Mouse (Mus musculus) activated CD4-positive, CD25-positive, alpha-beta regulatory T cell, adult 4 months (primary cell): ENCODE measurements around the gene Ptcd3. TPM values are rescaled to one million over a fixed set of nuclear protein-coding genes. Genes with fewer than 3 reads are reported as not detected.
"Not testable (repeated sequence)": the region's sequence is repeated elsewhere in the genome, so short reads cannot be mapped to it uniquely, and the experiment has no call there.

ENCODE experiments used
- ATAC-seq: one replicate; pipeline ENCODE4 v1.8.0; 2017
- polyA plus RNA-seq, 2 experiments: library from polyadenylated mRNA; unstranded; fragments of 100-300 nt; shearing (Covaris generic); gene quantifications; one replicate each; pipeline ENCODE4 v1.2.1; 2017

Ptcd3 gene
- 10 to 100 TPM; 67.5 to 69.8 TPM for polyA plus RNA-seq

DNA sequence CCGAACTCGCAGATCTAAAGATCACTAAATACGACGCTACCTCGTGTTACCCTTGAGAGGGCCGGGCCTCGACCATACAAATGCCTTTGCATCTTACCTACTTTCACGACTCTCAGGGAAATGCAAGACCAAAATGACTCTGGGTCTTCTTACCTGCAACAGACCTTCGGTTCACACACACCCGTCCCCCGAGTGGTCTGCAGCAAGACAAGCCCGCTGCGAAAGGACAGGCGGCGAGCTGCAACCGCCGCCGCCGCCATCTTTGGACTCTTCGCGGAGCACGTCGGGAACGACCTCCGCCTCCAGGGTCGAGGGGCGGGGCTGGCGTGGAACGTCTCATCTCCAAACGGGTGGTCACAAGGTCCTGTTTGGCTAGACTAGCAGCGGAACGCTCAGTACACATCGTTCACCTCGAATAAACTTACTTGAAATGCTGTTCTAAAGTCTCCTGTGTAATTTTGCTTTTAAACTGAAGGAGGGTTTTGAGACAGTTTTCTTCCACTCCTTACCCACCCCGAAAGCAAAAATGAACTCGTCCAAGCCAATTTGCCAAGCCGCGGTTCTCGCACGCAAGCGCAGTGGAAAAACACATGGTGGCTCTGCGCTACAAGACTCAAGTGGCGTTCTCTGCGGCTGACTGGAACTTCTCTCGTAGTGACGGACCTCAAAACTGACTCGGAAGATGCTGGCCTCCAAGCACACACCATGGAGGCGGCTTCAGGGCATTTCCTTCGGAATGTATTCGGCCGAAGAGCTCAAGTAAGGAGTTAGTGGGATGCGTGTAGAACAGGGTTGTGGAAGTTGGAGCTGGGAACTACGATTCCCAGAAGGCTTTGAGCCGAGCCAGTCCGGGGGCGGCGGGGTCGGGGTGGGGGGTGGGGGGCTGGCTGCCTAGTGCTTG lies at the start of gene Ptcd3, which contains the start of gene Polr1a:
Gene Ptcd3, minus strand, starts transcription at position 270 of the 901 bp plus-strand sequence.
Gene Polr1a, plus strand, starts transcription at position 573 of the 901 bp plus-strand sequence.
- ATAC-seq, result peak; percentile 86

GRCm38 (mm10) chr6:71951192-71951591 lies 42.6 kb upstream of the Ptcd3 start:
- no peak for ATAC-seq

DNA sequence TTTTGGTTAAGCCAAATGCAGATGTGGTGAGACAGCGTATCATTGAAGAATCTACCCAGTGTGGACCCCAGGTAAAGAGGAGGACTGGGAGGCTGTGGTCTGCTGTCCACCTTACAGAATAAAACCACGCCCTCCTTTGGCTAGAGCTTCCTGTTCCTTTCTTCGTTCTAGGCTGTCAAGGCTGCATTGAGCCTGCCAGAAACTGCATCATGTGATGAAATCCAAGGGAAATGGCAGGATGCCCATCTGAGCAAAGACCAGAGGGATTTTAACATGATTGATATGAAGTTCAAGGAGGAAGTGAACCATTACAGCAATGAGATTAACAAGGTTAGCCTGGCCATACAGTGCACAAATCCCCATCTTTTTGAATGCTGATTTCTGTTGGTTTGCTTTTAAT lies 42.0 kb upstream of the Ptcd3 start:
- ATAC-seq, result no peak

DNA sequence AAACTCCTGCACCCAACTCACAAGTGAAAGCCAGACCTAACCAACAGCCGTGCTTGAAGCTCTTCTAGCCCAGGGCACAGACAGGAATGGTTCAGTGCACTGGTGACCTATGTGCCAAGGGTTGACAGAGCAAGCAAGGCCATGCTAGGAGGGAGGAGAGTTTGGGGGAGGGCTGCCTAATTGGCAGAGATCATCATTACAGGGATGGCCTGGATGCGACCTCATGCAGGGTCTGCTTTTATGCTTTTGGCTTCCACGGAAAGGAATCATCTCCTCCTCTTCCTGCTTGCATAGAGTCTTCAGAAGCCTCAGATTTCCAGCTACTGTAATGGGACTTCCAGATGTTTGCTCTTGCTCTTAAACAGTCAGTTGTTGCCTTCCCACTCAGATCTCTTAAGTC lies 41.2 kb upstream of the Ptcd3 start:
- no peak for ATAC-seq

DNA sequence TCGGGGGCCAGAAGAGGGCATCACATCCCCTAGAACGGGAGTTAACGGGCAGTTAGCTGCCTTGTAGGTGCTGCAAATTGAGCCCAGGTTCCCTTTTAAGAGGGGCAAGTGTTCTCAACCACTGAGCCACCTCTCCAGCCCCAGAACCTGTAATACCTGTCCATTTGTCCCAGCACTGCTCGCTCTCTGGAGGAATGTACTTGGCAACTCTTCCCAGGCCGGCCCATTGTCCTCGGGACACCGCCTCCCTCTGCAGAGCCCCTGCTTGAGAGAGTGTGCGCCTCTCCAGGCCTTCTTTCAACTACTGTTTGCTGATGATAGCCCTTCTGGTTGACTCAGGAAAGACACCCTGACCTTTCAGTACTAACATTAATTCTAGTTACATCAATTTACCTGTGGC lies 37.6 kb upstream of the Ptcd3 start:
- no peak for ATAC-seq

- ATAC-seq, result no peak
Measured at GRCm38 (mm10) chr6:71945101-71945500, 36.6 kb upstream of the Ptcd3 start.

DNA sequence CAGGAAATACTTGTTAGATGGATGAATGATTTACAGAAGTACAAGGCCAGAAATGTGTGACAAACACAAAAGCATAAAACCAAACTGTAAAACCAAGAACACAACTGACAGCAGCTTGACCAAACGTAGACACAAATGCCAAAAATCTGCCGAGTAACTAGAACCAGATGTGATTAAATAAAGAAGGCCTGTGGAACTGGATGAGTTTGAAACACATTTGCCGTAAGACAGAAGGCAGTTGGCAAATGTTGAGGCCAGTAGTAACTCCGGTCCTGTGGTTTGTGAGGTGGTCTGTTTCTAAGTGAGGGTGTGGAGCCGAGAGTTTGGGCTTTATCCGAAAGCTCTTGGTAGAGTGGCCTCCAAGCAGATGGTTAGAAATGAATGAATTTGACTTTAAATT lies 32.4 kb upstream of the Ptcd3 start:
- no peak for ATAC-seq

GRCm38 (mm10) chr6:71935737-71936136 lies 27.2 kb upstream of the Ptcd3 start:
- ATAC-seq, result no peak

- ATAC-seq, result no peak
Measured at GRCm38 (mm10) chr6:71934081-71934556, 25.6 kb upstream of the Ptcd3 start.

GRCm38 (mm10) chr6:71932347-71932746 lies 23.8 kb upstream of the Ptcd3 start:
- ATAC-seq, result no peak

- ATAC-seq, result no peak
Measured at GRCm38 (mm10) chr6:71930830-71931437, 22.4 kb upstream of the Ptcd3 start.

- ATAC-seq, result no peak
Measured at GRCm38 (mm10) chr6:71930053-71930452, 21.5 kb upstream of the Ptcd3 start.

DNA sequence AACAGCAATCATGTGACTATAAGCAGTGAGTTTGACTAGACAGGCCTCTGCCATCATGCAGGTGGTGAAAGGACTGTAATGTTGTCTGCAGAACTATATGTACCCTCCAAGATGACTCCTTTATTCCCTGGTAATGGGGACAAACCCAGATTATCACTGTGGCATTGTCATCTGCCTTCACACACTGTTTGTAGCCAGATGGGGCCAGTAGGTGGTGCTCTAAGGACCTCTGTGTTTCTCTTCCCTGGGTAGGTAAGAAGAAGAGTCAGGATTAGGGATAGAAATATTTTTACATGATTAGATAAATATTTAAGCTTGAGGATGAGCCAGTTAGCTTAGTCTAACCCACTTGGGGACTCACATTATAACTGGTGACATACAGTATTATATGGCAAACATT lies 19.4 kb upstream of the Ptcd3 start:
- peak; percentile 63 for ATAC-seq

DNA sequence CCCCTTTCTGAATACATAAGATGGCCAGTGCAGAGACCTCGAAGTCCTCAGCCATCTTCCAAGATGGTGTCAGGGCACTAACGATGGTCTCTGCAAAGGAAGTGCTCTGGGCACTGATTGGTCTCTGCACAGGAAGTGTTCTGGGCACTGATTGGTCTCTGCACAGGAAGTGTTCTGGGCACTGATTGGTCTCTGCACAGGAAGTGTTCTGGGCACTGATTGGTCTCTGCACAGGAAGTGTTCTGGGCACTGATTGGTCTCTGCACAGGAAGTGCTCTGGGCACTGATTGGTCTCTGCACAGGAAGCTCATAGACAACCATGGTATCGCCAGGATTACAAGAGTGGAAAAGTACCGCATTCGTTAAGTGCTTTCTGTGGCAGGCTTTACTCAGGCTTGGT lies 16.7 kb upstream of the Ptcd3 start:
- ATAC-seq, result not testable (repeated sequence)

DNA sequence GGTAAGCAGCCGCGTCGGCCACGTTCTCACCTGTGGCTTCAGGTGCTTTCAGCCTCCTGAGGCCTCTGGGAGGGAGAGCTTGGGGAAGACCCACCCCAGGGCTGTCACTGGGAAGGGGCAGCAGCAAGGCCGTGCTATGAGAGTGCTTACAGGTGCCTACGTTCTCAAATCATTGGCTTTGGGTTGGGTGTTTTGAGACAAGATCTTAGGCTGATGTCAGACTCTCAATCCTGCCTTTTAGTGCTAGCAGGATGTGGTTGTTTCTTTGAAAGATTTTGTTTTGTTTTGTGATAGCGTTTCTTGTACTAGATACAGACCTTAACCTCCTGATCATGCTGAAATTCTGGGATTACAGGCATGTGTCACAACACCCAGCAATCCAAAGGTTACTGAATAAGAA lies 12.2 kb upstream of the Ptcd3 start:
- ATAC-seq, result peak; percentile 54

GRCm38 (mm10) chr6:71911686-71912450 lies 3.3 kb upstream of the Ptcd3 start:
- ATAC-seq, result no peak

GRCm38 (mm10) chr6:71909840-71910239 lies 1.3 kb upstream of the Ptcd3 start:
- ATAC-seq, result peak; percentile 48

GRCm38 (mm10) chr6:71909384-71909783 lies 834 bp upstream of the Ptcd3 start:
- ATAC-seq, result no peak

DNA sequence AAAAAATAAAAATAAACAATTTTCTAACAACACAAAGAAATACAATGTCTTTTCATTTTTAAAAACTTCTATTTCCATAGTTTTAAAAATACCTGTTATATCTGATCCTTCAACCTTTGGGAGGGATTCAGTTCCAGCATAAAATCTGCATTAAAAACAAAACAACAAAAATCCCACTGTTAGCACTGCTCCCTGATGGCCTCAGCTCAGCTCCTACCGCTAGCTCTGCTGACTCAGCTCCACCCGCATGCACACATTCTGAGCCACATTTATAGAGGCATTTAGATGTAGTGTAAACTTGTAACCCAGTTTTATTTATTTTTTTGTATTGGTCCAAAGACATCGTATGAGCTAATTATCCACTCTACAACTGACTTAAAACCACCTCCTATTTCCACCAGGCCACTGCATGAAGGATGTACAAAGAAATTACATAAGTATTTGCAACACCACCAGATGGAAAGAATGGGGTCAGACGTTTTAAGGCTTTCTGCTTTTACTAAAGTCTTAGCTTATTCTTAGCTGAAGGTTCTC lies 781 bp downstream of the Ptcd3 start:
- ATAC-seq, result no peak

GRCm38 (mm10) chr6:71893263-71893662 lies 15.3 kb downstream of the Ptcd3 start:
- ATAC-seq, result peak; percentile 77

DNA sequence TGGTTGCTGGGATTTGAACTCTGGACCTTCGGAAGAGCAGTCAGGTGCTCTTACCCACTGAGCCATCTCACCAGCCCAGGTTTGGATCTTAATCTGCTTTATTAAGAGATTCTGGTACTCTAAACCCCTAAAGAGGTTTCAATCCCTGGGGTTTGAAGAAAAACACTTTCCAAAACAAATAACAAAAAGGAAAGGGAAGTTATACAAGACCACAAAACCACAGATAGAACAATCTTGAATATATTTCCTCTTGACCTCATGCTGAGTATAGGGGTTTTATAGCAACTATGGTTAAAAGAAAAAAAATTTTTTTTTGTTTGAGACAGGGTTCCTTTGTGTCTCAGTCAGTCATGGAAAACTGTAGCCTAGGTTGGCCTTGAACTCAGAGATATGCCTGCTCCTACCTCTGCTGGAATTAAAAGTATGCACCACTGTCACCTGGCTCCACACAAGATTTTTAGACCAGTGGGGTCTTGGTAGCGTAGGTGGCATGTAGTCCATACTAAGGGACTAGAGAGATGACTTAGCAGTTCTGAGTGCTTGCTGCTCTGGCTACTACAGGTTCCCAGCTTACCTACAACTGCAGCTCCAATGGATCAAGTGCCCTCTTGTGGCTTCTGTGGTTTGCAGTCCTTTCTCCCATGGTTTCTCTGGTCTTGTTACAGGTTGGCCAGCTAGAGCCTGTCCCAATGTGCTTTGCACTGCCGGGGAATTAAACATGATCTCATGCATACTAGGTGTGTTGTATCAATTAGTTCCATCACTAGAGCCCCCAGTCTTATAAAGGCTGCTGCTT lies 30.4 kb downstream of the Ptcd3 start:
- peak; percentile 41 for ATAC-seq

- ATAC-seq, result peak; percentile 78
Measured at GRCm38 (mm10) chr6:71871396-71871795, 37.2 kb downstream of the Ptcd3 start.
